In the genomic region with DNA sequence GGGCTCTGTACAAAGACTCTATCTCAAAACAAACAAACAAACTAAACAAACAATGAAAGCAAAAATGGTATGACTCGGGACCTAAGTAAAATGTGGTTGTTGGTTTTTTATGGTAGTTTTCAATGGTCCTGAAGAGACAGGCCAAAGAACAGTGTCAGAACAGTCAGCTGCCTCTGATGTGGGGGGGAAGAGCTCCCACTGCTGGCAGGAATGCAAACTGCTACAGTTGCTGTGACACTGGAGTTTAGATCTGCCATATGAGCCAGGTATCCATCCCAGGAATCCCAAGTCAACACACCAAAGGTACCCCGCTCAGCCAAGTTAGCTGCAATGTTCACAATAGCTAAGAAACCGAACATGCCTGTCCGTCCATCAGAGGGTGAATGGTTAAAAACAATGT, we compare ENCODE assay signal across 9 mouse cellular contexts. TPM values are rescaled to one million over a fixed set of nuclear protein-coding genes. Genes with fewer than 3 reads are reported as not detected.
A peak's percentile ranks its signal among the peaks of the same experiment; 100 is the strongest.
DNase-seq lines count a peak whose midpoint lies in the region; ATAC-seq lines count a peak whose summit lies in the region.
"Had no signal": no experiment of that assay in that cellular context is flagged by ENCODE, and none has a peak within 500 bp of the region (broad histone marks: within the 10 kb centered on the region; RNA-seq: fewer than 3 reads in every experiment).

No protein-coding gene starts in this region.

- no peaks in the 10 kb centered on the region for H3K27me3 ChIP-seq in heart, embryonic 10.5 days (ENCODE audit: insufficient read depth, poor library complexity, severe bottlenecking)

- H3K4me1 ChIP-seq in heart, embryonic 10.5 days = no peaks in the 10 kb centered on the region

- no peak overlapping the region for H3K4me3 ChIP-seq in heart, embryonic 10.5 days

- WGBS in heart, embryonic 10.5 days = 55% methylated on average over 4 of the region's 4 CpGs

- peak; percentile 78 for ATAC-seq in megakaryocyte, adult 5-6 weeks (ENCODE audit: poor library complexity, severe bottlenecking)

- H3K36me3 ChIP-seq in heart, embryonic 10.5 days = peaks cover 74% of the 10 kb centered on the region

- peak; percentile 22 for DNase-seq in right cerebral cortex, adult 18-20 months
- no peak for DNase-seq in right cerebral cortex, postnatal 25 days
- DNase-seq in T-cell, adult 2 months (ENCODE audit: low spot score) = peak; percentile 6
- DNase-seq in cerebellum, postnatal 10 days = peak; percentile 79 to 82
- peak; percentile 82 for DNase-seq in heart, embryonic 10.5 days (ENCODE audit: low spot score)
- DNase-seq in layer of hippocampus, postnatal 14 days (ENCODE audit: low spot score in 2 of 2) = peak; percentile 14 to 29
- DNase-seq in thymus, postnatal 36 days = peak; percentile 12 to 22

- H3K27ac ChIP-seq in heart, embryonic 10.5 days = no peak overlapping the region

- no peaks in the 10 kb centered on the region for H3K9me3 ChIP-seq in heart, embryonic 10.5 days

RNA-seq across cellular contexts. Expression of a gene that starts 19.1 kb away (rescaled TPM):
- 0.32 and 2.5 TPM in 2 replicates for polyA plus RNA-seq in heart, embryonic 10.5 days (2016; fragmentation: Nextera tagmentation; extraction: Ambion mirVana)
- total RNA-seq in layer of hippocampus, postnatal 14 days (2021) = not detected
- not detected in 2 replicates for total RNA-seq in megakaryocyte, adult 5-6 weeks (2015)
- total RNA-seq in megakaryocyte, adult 5-6 weeks (2017) = not detected in 2 replicates
- polyA plus RNA-seq: heart, embryonic 14.5 days had no signal

RNA-seq across cellular contexts. Expression of a gene that starts 25.2 kb away (rescaled TPM):
- 13.9 and 14.5 TPM in 2 replicates for polyA plus RNA-seq in heart, embryonic 10.5 days (2016; fragmentation: Nextera tagmentation; extraction: Ambion mirVana)
- total RNA-seq in layer of hippocampus, postnatal 14 days (2021) = 10 to 100 TPM; 16.0 to 18.7 TPM
- 26.0 and 27.1 TPM in 2 replicates for total RNA-seq in megakaryocyte, adult 5-6 weeks (2015)
- 58.8 and 61.3 TPM in 2 replicates for total RNA-seq in megakaryocyte, adult 5-6 weeks (2017)

RNA-seq across cellular contexts. Expression of a gene that starts 25.2 kb away (rescaled TPM):
- 40.6 and 45.1 TPM in 2 replicates for polyA plus RNA-seq in heart, embryonic 10.5 days (2016; fragmentation: Nextera tagmentation; extraction: Ambion mirVana)
- 10 to 100 TPM; 34.3 to 41.6 TPM for total RNA-seq in layer of hippocampus, postnatal 14 days (2021)
- total RNA-seq in megakaryocyte, adult 5-6 weeks (2015) = 36.6 and 40.0 TPM in 2 replicates
- 70.2 and 74.8 TPM in 2 replicates for total RNA-seq in megakaryocyte, adult 5-6 weeks (2017)

RNA-seq across cellular contexts. Expression of a gene that starts 27.9 kb away (rescaled TPM):
- polyA plus RNA-seq in heart, embryonic 10.5 days (2016; fragmentation: Nextera tagmentation; extraction: Ambion mirVana) = 2.7 TPM in 1 of 2 replicates, not detected in the other
- total RNA-seq in layer of hippocampus, postnatal 14 days (2021) = not detected
- not detected in 2 replicates for total RNA-seq in megakaryocyte, adult 5-6 weeks (2015)
- total RNA-seq in megakaryocyte, adult 5-6 weeks (2017) = not detected in 2 replicates
- polyA plus RNA-seq: heart, embryonic 14.5 days had no signal

RNA-seq across cellular contexts. Expression of a gene that starts 38.3 kb away (rescaled TPM):
- 0.14 TPM in 1 of 2 replicates, not detected in the other for polyA plus RNA-seq in heart, embryonic 10.5 days (2016; fragmentation: Nextera tagmentation; extraction: Ambion mirVana)
- not detected for total RNA-seq in layer of hippocampus, postnatal 14 days (2021)
- not detected in 2 replicates for total RNA-seq in megakaryocyte, adult 5-6 weeks (2015)
- total RNA-seq in megakaryocyte, adult 5-6 weeks (2017) = not detected in 2 replicates
- polyA plus RNA-seq: heart, embryonic 14.5 days had no signal
